Mouse (Mus musculus) heart, adult 2 months (tissue): ENCODE measurements around the gene Myh14.

Experiments used
- CTCF ChIP-seq: fragments of 200-600 bp; IDR thresholded peaks from 2 replicates; pipeline ENCODE4 v1.8.1; 2022; ENCODE audit warnings: antibody characterized with exemption, mild to moderate bottlenecking, moderate library complexity
- POLR2A ChIP-seq: fragments of 200-500 bp; IDR thresholded peaks from 2 replicates; pipeline ENCODE4 v1.6.1; 2011; ENCODE audit warnings: mild to moderate bottlenecking, low read depth, low read length, control low read depth; ENCODE audit not compliant: insufficient read depth

- TF ChIP-seq CTCF: no peak
- no peak for TF ChIP-seq POLR2A
Measured at GRCm38 (mm10) chr7:44587676-44588075, 83.0 kb downstream of the Myh14 start.
